Mouse (Mus musculus): Measurements from ENCODE around the gene H2-T23.
"Not testable (repeated sequence)": the region's sequence is repeated elsewhere in the genome, so short reads cannot be mapped to it uniquely, and the experiment has no call there.

H2-T23 gene

GRCm38 (mm10) chr17:36032351-36032875 lies at the start of gene H2-T23:
H2-T23 (minus strand) TSS chr17:36032855.
- DNase-seq (ENCODE audit: low spot score in 2 of 2) = not testable (repeated sequence)

- DNase-seq (ENCODE audit: low spot score in 2 of 2) = not testable (repeated sequence)
Measured at GRCm38 (mm10) chr17:36081901-36082300, 49.2 kb upstream of the H2-T23 start.

GRCm38 (mm10) chr17:36060829-36061228 lies 28.2 kb upstream of the H2-T23 start:
- DNase-seq (ENCODE audit: low spot score in 2 of 2) = peak; percentile 89 to 94

- not testable (repeated sequence) for DNase-seq (ENCODE audit: low spot score in 2 of 2)
Measured at GRCm38 (mm10) chr17:36058362-36058761, 25.7 kb upstream of the H2-T23 start, which contains the start of gene Gm11127. Gm11127 (minus strand) TSS chr17:36058371.

- not testable (repeated sequence) for DNase-seq (ENCODE audit: low spot score in 2 of 2)
Measured at GRCm38 (mm10) chr17:36057927-36058326, 25.3 kb upstream of the H2-T23 start.

GRCm38 (mm10) chr17:36043286-36043685 lies 10.6 kb upstream of the H2-T23 start:
- DNase-seq (ENCODE audit: low spot score in 2 of 2) = no peak

- DNase-seq (ENCODE audit: low spot score in 2 of 2) = peak; percentile 71 to 83
Measured at GRCm38 (mm10) chr17:36042610-36043169, 10.0 kb upstream of the H2-T23 start, which contains the start of the genes H2-T22 and Gm6034. H2-T22 (minus strand) TSS chr17:36042747. Gm6034 (plus strand) TSS chr17:36042961.

GRCm38 (mm10) chr17:36042055-36042454 lies 9.4 kb upstream of the H2-T23 start:
- DNase-seq (ENCODE audit: low spot score in 2 of 2) = not testable (repeated sequence)

- DNase-seq (ENCODE audit: low spot score in 2 of 2) = not testable (repeated sequence)
Measured at GRCm38 (mm10) chr17:36040604-36041003, 7.9 kb upstream of the H2-T23 start.

- DNase-seq (ENCODE audit: low spot score in 2 of 2) = not testable (repeated sequence)
Measured at GRCm38 (mm10) chr17:36036126-36036525, 3.5 kb upstream of the H2-T23 start.

GRCm38 (mm10) chr17:36035010-36035638 lies 2.5 kb upstream of the H2-T23 start:
- peak; percentile 59 to 72 for DNase-seq (ENCODE audit: low spot score in 2 of 2)

GRCm38 (mm10) chr17:36034524-36034923 lies 1.9 kb upstream of the H2-T23 start:
- DNase-seq (ENCODE audit: low spot score in 2 of 2) = not testable (repeated sequence)

GRCm38 (mm10) chr17:36031583-36032331 lies 898 bp downstream of the H2-T23 start:
- DNase-seq (ENCODE audit: low spot score in 2 of 2) = not testable (repeated sequence)

- not testable (repeated sequence) for DNase-seq (ENCODE audit: low spot score in 2 of 2)
Measured at GRCm38 (mm10) chr17:36030703-36031582, 1.7 kb downstream of the H2-T23 start.

- not testable (repeated sequence) for DNase-seq (ENCODE audit: low spot score in 2 of 2)
Measured at GRCm38 (mm10) chr17:36030046-36030702, 2.5 kb downstream of the H2-T23 start.

- DNase-seq (ENCODE audit: low spot score in 2 of 2) = no peak
Measured at GRCm38 (mm10) chr17:36028879-36029619, 3.6 kb downstream of the H2-T23 start.

- DNase-seq (ENCODE audit: low spot score in 2 of 2) = no peak
Measured at GRCm38 (mm10) chr17:36027663-36028062, 5.0 kb downstream of the H2-T23 start.

- DNase-seq (ENCODE audit: low spot score in 2 of 2) = no peak
Measured at GRCm38 (mm10) chr17:36025901-36026300, 6.8 kb downstream of the H2-T23 start.

GRCm38 (mm10) chr17:36025197-36025596 lies 7.5 kb downstream of the H2-T23 start:
- DNase-seq (ENCODE audit: low spot score in 2 of 2) = no peak

Data from right cerebral cortex, postnatal 10 days (tissue).